Mouse (Mus musculus) urinary bladder, postnatal 4 days (tissue): ENCODE results near the gene Hapln4.
A peak's percentile ranks its signal among the peaks of the same experiment; 100 is the strongest.
"Not testable (repeated sequence)": the region's sequence is repeated elsewhere in the genome, so short reads cannot be mapped to it uniquely, and the experiment has no call there.

ENCODE experiments used
- DNase-seq, 2 experiments: peaks; one replicate each; pipeline ENCODE4 v3.0.0; 2021 to 2022; ENCODE audit warnings: low spot score in 2 of 2

Gene Hapln4

DNA sequence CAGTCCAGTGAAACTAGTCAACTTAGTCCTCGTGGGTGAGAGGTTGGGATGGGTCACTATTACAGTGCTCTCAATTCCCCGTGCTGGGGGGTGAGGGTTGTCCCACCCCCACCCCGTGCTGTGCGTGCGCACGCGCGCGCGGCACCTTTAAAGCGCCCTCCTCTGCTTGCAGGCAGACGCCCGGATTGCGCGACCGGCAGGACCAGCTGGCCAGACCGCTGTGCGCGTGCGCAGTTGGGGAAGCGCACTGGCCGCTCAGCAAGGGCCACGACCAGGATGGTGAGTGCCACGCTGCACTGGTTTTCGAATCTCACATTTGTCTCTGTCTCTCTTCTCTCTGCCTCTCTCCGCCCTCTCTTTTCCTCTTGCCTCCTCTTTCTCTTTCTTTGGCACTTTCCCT lies at the start of gene Hapln4:
Hapln4 (plus strand) TSS at position 173 of the 400 bp plus-strand sequence.
- no peak for DNase-seq

DNA sequence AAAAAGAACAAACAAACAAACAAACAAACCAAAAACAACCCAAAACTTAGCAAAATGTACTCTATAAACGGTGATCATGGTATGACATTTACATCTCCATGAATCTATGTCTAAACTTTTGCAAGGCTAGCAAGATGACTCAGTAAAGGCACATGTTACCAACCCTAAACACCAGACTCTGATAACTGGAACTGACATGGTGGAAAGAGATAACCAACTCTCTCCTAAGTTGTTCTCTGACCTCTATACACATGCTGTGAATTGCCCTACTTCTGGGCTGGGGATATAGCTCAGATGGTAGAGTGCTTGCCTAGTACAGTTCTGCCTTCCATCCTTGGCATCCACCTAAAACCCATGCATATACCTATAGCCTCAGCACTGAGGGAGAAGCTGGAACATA lies 45.3 kb upstream of the Hapln4 start:
- no peak for DNase-seq

DNA sequence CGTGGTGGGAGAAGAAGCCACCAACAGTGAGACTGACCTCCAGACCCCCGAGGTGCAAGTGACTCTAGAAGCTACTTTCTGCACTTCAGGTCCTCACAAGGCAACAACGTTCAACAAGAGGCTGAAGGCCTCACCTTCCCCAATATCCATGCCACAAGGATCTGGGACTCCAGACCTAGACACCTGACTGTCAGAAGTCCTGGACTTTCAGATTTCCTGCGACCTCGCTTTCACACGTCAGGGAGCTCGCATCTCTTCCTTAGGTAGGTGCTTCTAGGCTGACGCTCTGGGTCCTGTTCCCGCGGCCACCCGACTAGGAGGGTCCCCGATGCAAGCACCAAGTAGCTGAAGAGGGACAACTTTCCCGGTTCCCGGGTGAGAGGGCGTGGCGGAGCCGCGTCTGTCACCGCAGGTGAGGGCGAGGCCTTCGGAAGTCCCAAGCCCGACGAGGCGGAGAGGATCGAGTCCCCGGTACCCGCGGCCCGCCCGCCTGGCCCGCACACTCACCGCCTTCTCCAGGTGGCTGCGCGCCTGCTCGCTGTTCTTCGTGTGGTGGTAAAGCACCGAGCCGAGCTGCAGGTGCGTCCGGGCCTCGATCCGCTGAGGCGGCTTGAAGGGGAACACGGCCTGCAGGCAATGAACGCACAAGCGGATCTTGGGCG lies 41.2 kb upstream of the Hapln4 start:
- peak in 1 of 2 experiments; percentile 45 for DNase-seq

DNA sequence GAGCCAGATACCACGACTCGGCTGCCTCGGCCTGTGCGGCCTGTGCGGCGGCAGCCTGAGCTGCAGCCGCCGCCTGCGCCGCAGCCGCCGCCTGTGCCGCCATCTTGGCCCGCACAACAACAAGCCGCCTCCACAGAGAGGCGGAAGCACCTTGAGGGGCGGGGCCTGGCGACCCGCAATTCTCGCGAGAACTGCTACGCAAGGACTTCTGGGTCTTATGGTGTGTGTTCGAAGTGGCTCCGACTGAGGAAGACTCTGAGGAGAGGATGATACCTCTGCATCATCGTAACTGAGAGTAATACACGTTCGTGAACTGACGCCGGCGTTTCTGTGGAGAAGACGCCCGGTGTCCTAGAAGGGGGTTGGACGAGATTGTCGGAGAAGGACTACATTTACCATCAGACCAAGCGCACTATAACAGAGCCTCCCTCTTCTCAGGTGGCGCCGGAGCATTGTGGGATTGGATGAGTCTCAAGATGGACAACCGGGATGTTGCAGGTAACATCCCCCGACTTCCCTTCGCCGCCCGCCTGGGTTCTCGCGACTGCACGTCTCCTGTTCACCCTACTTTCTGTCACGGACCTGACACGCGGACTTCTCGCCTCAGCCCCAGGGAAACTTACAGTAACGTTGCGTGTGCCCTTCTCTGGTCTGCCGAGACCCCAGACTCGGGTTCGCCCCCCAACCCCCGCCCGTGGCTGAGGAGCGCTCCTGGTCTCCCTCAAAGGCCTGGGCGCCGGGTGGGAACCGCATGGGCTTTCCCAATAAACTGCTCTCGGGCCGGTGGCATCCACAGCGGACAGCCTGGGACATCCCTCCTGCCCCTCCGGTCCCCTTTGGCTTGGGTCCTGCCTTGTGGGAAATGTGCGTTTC lies 40.4 kb upstream of the Hapln4 start, which contains the start of the genes Mau2 and Sugp1:
Mau2 (minus strand) TSS at position 152 of the 873 bp plus-strand sequence.
Sugp1 (plus strand) TSS at position 231 of the 873 bp plus-strand sequence.
- DNase-seq: peak; percentile 95 to 97

DNA sequence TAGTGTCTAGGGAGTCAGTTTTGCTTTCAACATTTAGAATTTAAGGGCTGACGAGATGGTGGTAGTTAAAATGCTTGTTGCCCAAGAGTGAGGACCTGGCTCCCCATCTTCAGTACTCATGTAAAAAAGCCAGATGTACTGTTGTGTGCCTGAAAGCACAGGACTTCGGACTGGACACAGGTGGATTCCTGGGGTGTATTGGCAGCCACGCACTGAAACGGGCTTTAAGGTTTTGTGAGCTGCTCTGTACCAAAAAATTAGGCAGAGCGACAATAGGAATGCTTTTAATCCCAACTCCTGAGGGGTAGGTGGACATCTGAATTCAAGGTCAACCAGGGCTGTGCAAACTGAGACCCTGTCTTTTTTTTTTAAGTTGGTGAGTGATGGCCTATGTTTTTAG lies 39.3 kb upstream of the Hapln4 start:
- no peak for DNase-seq

DNA sequence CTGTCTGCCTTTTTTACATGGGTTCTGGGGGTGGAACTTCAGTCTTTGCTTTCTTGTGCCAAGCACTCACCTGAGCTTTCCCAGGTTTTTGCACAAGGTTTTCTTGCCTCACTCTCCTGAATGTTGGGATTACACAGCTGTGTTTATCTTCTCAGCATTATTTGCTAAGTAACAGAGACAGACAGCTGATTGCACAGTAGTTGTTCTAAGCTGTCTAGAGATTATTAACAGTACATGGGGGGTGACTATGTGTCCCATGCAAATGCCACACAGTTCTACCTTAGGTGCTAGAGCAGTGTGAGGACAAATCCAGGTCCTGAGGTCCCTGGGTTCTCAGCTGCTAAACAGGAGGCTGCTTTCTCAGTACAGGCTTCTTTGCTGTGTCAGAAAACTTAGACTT lies 33.6 kb upstream of the Hapln4 start:
- DNase-seq: no peak

DNA sequence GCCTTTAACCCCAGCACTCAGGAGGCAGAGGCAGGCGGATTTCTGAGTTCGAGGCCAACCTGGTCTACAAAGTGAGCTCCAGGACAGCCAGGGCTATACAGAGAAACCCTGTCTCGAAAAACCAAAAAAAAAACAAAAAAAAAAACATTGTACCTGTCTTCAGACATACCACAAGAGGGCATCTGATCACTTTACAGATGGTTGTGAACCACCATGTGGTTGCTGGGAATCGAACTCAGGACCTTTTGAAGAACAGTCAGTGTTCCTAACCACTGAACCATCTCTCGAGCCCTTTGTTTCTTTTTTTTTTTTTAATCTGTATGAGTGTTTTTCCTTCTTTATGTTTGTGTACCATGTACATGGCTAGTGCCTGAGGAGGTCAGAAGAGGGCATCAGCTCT lies 32.8 kb upstream of the Hapln4 start:
- not testable (repeated sequence) for DNase-seq

DNA sequence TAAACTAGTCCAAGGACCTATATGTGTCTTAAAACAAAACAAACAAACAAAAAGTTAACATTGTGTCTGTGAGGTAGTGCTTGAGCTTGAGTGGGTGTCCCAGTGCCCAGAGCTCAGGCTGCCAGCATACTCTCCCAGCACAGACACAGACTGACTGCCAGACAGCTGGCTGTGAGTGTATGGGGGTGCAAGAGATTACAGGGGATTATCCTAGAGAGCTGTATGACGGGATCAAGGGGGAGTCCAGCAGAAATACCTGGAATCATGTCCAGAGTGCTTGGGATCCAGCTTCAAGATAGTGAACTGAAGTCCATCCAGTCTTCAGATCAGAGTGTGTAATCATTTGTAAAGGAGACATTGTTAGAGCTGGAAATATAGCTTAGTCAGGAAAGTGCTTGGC lies 25.5 kb upstream of the Hapln4 start:
- DNase-seq: no peak

DNA sequence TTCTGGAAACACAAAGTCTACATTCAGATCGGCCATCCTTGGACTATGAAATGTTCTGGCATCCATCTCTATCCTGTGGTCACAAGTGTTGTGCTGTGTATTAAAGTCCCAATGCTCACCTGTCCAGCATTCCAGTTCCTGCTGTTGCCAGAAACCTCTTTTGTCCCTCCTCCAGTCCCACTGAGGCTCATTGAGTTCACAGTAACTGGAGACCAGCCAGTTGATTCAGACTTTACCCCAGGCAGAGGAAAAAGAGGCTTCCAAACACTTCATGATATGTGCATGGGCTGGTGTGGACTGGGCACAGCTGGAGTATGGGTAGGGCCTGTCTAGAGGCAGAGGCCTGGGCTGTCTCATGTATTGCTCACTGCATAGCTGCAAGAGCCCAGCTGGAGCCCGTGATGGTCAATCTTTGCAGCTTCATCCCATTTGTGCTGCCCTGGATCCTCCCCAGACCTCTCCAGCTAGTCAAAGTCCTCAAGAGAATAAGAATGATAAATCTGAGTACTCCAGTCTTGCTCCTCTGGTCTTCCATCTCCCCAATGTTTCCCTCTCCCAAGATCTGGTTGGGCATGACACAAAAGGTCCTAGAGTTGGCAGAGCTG lies 11.3 kb upstream of the Hapln4 start:
- no peak for DNase-seq

DNA sequence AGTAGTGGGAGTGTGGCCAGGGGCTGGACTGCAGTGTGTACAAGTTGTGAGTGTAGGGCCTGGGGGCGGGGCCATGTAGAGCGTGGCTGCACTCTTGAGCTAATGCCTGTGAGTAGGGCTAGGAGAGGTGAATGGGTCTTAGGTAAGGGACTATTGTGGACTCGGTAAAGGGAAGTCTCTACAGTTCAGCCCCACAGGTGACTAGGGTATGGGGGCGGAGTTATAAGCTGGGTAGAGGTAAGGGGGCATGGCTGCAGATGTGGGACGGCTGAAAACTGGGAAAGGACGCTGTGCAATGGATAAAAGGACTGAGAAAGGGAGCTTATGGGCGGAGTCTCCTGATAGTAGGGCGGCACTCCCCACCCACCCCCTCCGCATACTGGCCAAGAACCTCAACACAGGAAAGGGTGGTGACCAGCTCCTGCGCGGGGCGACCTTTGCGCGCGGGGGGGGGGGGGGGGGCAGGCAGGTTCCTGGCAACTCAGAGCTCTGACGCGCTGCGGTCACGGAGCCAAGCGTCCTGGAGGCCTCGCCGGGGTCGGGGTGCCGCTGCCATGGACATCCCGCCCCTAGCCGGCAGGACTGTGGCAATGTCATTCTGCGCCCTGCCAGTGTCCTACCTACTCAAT lies 10.7 kb upstream of the Hapln4 start, which contains the start of gene Tm6sf2:
Tm6sf2 (plus strand) TSS at position 484 of the 629 bp plus-strand sequence.
- peak in 1 of 2 experiments; percentile 38 for DNase-seq

DNA sequence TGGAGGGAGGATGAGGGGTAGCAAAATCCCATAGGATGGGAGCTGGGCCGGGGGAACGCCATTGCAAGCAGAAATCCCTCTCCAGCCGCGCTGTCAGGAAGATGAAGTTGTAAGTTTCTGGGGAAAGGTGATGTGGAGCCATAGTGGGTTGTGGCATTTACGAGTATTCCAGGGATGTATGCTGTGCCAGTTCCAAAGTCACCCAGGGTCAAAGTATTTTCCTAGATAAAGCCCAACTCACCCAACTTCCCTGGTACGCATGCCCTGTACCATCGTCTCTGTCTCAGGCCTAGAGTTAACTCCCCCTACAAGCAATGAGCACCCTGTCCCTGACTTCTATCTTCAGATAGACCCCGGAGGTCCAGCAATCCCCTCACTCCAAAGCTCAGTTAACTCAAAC lies 10.1 kb upstream of the Hapln4 start:
- no peak for DNase-seq

DNA sequence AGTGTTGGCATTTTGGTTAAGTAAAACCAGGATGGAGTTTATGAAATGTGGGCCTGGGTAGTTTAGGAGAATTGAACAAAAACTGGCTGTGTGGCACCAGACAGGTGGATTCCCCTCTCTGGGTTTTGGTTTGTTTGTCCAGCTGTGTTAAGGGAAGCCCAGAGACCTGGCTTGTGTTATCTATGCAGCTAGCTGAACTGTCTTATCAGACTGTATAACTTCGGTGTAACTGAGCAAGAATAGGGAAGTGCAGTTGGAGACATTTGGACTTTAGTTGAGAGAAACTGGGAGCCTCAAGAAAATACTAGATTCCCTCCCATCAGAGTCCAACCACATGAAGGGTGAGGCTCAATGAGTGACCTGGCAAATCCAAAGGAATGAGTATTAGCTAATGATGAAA lies 9.6 kb upstream of the Hapln4 start:
- DNase-seq: no peak

DNA sequence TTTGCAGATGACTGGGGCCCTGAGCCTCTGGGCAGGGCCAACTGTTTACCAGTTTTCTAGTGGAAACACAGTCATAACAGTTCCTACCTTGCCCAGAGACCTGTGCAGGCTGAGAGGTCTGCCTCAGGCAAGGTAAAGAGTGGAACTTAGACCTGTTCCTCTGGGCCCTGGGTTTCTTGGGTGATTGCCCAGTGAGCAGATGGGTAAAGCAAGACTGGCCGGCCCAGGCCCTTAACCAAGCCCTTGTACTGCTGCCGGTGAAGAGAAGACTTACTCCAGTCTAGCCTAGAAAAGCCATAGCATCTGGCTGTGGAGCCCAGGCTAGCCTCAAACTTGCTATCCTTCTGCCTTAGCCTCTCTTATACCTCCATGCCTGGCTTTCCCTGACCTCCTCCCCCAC lies 1.3 kb upstream of the Hapln4 start:
- no peak for DNase-seq

DNA sequence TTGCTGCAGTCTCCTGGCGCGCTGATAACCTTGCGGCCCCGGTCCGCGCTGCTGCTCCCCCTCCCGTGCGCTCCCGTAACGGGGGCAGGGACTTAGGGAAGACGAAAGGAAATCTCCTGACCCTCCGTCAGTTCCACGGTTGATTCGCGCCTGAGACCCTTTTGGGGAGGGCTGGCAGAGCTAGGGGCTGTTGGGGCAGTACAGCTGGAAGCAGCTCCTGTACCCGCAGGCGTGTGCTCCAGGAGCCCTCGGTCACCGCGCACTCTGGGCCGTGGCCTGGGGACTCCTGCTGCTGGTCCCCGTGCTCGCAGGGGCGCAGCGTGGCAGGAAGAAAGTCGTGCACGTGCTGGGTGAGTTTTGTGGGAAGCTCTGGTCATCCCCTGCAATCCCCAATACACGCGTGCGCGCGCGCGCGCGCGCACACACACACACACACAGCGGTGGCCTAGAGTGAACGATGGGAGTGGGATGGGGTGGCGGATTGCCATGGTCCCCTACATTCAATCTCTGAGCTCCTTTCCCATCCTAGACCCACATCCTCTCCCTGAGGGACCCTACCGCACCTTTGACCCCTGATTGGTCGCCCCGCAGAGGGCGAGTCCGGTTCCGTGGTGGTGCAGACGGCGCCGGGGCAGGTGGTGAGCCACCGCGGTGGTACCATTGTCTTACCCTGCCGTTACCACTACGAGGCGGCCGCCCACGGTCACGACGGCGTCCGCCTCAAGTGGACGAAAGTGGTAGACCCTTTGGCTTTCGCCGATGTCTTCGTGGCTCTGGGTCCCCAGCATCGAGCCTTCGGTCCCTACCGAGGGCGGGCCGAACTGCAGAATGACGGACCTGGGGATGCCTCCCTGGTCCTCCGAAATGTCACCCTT lies 1.2 kb downstream of the Hapln4 start:
- DNase-seq: no peak

DNA sequence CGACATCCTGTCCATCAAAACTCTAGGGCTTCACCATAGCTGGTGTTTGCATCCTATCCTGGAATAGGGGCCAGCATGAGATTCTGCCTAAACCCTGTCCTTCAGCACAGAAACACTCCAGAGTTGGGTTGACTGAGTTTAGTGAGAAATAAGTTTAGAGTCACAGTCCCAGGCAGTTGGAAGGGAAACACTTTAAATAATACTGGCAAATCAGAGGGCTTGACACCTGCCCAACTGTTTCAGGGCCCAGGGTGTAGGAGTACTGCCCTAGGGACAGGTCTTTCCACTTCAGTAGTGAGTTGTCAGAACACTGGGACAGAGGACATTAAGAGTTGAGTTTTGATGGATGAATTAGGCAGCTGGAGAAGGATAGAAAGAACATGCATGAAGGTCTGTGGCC lies 2.9 kb downstream of the Hapln4 start:
- no peak for DNase-seq

DNA sequence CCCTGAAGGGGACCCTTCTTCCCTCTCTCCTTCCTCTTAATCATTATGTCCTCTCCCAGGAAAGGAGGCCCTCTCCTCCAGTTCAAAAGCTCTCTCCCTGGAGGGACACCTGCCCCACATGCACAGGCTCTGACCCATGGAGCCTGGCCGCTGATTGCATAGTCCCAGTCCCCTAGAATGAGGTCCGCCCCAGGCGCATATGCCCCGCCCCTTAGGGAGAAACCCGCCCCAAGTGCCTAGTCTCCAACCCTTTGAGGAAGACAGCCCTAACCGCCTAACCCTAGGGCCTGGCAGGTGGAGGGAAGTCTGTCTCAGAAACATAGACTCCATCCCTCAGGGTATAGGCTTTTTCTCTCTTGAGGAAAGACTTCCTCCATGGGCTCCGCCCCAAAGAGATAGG lies 4.0 kb downstream of the Hapln4 start:
- DNase-seq: no peak

DNA sequence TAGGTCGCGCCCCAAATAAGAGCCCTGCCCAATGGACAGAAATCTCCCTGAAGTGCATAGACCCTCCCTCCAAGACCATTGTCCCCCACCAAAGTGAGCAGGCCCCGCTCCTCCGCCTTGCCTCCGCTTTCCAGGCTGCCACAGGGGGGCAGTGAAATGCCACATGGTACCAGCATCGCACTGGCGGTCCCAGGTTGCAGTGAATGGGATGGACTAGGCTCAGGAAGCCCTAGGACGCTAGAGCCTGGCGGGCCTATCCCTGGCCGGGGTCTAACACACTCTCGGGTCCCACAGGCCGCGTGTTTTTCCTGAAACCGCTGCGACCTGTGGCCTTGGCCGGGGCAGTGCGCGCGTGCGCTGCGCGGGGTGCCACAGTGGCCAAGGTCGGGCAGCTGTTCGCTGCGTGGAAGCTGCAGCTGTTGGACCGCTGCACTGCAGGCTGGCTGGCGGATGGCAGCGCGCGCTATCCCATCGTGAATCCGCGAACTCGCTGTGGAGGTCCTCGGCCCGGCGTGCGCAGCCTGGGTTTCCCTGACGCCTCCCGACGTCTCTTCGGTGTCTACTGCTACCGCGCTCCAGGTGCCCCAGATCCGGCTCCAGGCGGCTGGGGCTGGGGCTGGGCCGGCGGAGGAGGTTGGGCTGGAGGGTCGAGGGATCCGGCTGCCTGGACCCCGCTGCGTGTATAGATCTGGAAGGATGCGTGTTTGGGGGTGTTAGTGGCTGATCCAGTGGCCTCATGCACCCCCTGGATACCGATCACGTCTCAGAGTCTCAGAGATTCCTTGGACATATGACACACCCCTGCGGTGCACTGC lies 4.8 kb downstream of the Hapln4 start:
- DNase-seq: no peak

DNA sequence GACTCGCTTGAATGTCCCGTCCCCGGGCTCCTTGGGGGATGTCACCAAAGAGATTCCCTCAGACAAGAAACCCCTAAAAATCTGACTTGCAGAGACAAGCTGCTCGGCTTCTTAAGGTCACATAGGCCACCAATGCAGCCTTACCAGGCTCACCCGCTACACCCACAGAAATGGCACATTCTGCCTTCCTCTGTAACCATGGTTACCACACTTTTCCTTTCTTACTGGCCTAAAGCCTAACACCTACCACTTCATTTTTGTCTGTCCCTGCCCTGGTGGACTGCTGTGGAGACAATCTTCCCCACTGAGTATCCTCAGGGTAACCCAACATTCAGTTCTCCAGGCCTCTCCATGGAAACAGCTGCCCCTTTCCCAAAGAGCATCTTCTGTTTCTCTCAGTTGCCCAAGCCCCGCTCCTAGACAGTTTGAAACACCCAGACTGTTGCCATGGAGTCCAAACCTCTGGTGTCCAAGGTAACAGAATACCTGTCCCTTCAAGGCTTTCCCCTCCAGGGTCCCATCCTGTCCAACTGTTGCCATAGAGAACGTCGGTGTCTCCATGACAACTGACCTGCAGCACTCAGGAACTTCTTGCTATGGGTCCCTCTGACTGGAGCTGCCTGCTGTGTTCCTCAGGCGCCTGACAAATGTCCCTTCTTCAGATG lies 6.2 kb downstream of the Hapln4 start:
- DNase-seq: no peak

DNA sequence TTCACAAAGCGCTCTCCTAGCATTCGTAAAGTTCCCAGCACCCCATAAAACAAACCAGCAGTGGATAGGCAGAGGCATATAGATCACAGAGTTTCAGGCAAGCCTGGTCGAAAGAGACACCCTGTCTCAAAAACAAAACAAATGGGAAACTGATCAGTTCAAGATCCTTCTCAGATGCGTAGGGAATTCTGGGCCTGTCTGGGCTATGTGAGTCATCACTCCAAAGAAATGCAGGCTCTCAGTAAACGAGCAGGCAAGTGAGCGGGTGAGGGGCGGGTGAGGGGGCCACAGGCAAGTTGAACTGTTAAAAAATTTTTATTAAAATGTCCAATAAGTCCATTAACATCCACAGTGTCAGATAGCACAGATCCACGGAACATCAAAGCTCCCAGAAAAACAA lies 9.5 kb downstream of the Hapln4 start:
- DNase-seq: no peak

DNA sequence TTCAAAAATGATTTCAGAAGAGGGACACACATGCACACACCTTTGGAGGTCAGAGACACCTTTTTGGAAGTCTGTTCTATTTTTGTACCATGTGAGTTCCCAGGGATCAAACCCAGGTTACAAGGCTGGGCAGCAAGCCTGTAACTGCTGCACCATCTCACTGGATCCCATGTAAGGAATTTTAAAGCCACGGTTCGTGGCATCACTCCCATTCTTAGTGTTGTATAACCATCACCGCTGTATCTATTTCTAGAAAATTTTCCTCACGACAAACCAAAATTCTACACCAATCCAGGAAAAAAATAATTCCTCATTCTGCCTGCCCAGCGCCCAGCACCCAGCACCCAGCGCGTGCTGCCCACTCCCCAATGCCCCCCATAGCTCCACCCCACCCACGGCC lies 16.0 kb downstream of the Hapln4 start:
- DNase-seq: no peak
